Mouse (Mus musculus) spleen, adult 2 months (tissue): Measurements from ENCODE around the gene Fth1. TPM values are rescaled to one million over a fixed set of nuclear protein-coding genes. Genes with fewer than 3 reads are reported as not detected.

Experiments used
- DNase-seq, 2 experiments: peaks; one replicate each; pipeline versions ENCODE4 v3.0.0 to v3.0.0-alpha.2; 2012 to 2021; ENCODE audit warnings: low spot score in 2 of 2, low read depth in 1 of 2
- H3K27ac ChIP-seq: fragments of 200-500 bp; 2 replicates; pipeline ENCODE4 v1.5.1; 2012; ENCODE audit warnings: low read length, inconsistent platforms; ENCODE audit not compliant: insufficient read depth
- H3K27me3 ChIP-seq: fragments of 200-500 bp; 2 replicates; pipeline ENCODE4 v1.6.1; 2012; ENCODE audit warnings: mild to moderate bottlenecking, moderate library complexity, low read length, inconsistent platforms; ENCODE audit not compliant: control insufficient read depth, insufficient read depth
- H3K36me3 ChIP-seq: fragments of 200-500 bp; 2 replicates; pipeline ENCODE4 v1.6.1; 2012; ENCODE audit warnings: mild to moderate bottlenecking, low read length, inconsistent platforms; ENCODE audit not compliant: control insufficient read depth, insufficient read depth
- H3K4me1 ChIP-seq: fragments of 200-500 bp; 2 replicates; pipeline ENCODE4 v1.6.1; 2011; ENCODE audit warnings: inconsistent platforms; ENCODE audit not compliant: control insufficient read depth, insufficient read depth, insufficient read length
- H3K4me3 ChIP-seq: fragments of 200-500 bp; 2 replicates; pipeline ENCODE4 v1.5.1; 2011; ENCODE audit warnings: mild to moderate bottlenecking, inconsistent platforms; ENCODE audit not compliant: insufficient read depth, insufficient read length; ENCODE audit errors: extremely low read depth
- CTCF ChIP-seq: fragments of 200-500 bp; IDR thresholded peaks from 2 replicates; pipeline ENCODE4 v1.5.1; 2011; ENCODE audit warnings: mild to moderate bottlenecking, inconsistent platforms; ENCODE audit not compliant: insufficient read depth, insufficient read length, insufficient replicate concordance; ENCODE audit errors: extremely low read depth
- POLR2A ChIP-seq: fragments of 200-500 bp; IDR thresholded peaks from 2 replicates; pipeline ENCODE4 v1.6.1; 2011; ENCODE audit warnings: low read depth, low read length, inconsistent platforms
- WGBS: fragments of 180-500 bp; shearing (Covaris S2); methylation state at CpG from one replicate; pipeline ENCODE4 v1.1.7; 2018; 5-methylcytosine and 5-hydroxymethylcytosine counted together
- polyA plus RNA-seq: library from polyadenylated mRNA; depleted of rRNA; stranded (reverse); fragments of >200 nt; gene quantifications from 2 replicates; pipeline ENCODE4 v1.2.3, GENCODE M21; 2012

The Fth1 gene
- polyA plus RNA-seq, 1 experiment: 3,609 TPM

DNA sequence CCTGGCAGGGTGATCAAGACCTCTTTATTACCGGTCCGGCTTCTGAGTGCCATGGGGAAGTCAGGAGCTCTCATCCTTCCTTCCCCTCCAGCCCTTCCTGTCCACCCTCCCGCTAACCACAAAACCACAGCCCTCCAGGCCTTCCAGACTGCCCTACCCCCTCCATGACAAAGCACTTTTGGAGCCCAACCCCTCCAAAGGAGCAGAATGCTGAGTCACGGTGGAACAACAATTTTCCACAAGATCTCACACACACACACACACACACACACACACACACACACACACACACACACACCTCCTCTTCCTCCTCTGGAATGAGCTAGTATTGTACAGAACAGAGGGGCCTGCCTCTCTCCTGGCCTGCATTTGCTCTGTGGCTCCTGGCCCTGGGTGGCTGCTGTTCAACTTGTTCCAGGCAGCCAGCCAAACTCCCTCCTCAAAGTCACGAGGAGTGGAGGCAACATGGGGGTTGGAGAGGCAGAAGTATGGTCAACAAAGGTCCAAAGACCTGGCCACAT is 1.9 kb upstream of the Fth1 start:
- peak overlapping the region; percentile 65 for H3K27ac ChIP-seq
- DNase-seq: no peak
- WGBS: 20% methylated on average over 5 of the region's 5 CpGs
- no peaks in the 10 kb centered on the region for H3K36me3 ChIP-seq
- H3K4me1 ChIP-seq: peaks cover 5% of the 10 kb centered on the region; the same call in 1 of the 2 replicates
- TF ChIP-seq POLR2A (no peak), CTCF (no peak)
- no peak overlapping the region for H3K4me3 ChIP-seq
- H3K27me3 ChIP-seq: no peaks in the 10 kb centered on the region

DNA sequence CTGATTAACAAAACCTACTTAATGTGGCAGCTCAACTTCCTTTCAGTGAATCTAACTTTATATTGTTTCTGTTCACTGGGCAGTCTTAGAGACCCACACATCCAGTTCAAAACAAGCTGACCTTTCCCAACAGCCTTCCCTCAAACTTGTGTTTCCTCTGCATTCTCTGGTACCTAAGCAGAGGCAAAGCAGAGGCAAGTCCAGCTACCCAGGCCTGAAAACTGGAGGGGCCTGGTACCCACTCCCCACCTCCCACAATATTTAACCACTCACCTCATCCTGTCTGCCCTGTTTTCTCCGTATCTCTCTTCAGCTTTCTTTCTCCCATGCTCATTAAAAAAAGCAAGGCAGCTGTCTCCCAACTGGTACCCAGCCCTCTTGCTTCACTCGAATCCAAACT is 1.2 kb upstream of the Fth1 start:
- no peak overlapping the region for H3K4me3 ChIP-seq
- TF ChIP-seq CTCF (no peak), POLR2A (no peak)
- 79% methylated on average over 2 of the region's 2 CpGs for WGBS
- peak overlapping the region; percentile 65 for H3K27ac ChIP-seq
- H3K27me3 ChIP-seq: no peaks in the 10 kb centered on the region
- peaks cover 3% of the 10 kb centered on the region; the same call in 1 of the 2 replicates for H3K36me3 ChIP-seq
- no peak for DNase-seq
- H3K4me1 ChIP-seq: peaks cover 8% of the 10 kb centered on the region; the same call in 1 of the 2 replicates

DNA sequence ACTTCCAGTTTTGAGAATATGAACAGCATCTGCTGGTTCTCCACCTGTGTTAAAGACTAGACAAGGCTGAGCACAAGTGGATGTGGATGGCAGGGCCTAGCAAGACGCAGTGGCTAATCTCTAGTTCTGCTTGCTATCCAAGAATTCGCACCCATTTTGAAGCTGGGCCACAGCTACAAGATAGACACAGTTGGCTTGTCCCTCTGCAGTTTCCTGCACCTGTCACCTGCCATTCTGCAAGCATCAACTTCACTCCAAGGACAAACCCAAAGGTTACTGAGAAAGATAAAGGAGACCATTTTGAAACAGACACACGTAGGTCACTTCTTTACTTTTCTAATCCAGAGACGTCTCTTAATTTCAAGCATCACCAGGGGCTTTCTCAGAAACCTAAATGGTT is 1.2 kb downstream of the Fth1 start:
- Histone ChIP-seq H3K36me3 (peaks cover 22% of the 10 kb centered on the region), H3K4me1 (peaks cover 12% of the 10 kb centered on the region; the same call in 1 of the 2 replicates), H3K27ac (peak overlapping the region; percentile 79; the same call in 1 of the 2 replicates), H3K4me3 (peak overlapping the region; percentile 57; the same call in 1 of the 2 replicates), H3K27me3 (no peaks in the 10 kb centered on the region)
- TF ChIP-seq CTCF (no peak), POLR2A (no peak)
- WGBS: 84% methylated on average over 4 of the region's 4 CpGs
- no peak for DNase-seq

DNA sequence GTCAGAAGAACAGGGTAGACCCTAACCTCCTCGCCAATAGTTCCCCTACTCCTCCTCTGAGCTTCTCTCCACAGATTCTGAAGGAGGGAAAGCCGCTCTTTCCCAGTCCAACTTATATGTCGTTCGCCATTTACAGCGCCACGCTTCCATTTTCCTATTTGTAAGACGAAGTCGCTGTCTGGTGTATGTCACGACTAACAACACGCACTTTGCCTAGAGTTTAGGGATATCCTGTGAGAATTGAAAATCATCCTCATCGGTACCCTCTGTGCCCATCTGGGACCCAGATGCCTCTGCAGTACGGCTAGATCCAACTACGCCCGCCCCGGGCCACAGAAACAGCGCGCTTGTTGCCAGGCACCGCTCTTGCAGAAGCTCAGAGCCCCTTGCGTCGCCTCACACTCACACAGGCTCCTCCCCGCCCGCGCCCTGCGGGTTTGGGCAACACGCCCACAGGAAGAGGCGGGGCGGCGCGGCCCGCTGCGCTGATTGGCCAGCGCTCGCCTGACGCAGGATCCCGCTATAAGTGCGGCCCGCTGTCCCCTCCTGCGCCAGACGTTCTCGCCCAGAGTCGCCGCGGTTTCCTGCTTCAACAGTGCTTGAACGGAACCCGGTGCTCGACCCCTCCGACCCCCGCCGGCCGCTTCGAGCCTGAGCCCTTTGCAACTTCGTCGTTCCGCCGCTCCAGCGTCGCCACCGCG is 1.9 kb downstream of the Fth1 start:
- Histone ChIP-seq H3K27ac (peak overlapping the region; percentile 97), H3K27me3 (no peaks in the 10 kb centered on the region), H3K4me3 (peak overlapping the region; percentile 95), H3K36me3 (peaks cover 22% of the 10 kb centered on the region), H3K4me1 (peaks cover 12% of the 10 kb centered on the region; the same call in 1 of the 2 replicates)
- TF ChIP-seq CTCF (no peak), POLR2A (peak; percentile 99)
- DNase-seq: peak; percentile 93 to 96
- WGBS: under 1% methylated on average over 59 of the region's 59 CpGs

DNA sequence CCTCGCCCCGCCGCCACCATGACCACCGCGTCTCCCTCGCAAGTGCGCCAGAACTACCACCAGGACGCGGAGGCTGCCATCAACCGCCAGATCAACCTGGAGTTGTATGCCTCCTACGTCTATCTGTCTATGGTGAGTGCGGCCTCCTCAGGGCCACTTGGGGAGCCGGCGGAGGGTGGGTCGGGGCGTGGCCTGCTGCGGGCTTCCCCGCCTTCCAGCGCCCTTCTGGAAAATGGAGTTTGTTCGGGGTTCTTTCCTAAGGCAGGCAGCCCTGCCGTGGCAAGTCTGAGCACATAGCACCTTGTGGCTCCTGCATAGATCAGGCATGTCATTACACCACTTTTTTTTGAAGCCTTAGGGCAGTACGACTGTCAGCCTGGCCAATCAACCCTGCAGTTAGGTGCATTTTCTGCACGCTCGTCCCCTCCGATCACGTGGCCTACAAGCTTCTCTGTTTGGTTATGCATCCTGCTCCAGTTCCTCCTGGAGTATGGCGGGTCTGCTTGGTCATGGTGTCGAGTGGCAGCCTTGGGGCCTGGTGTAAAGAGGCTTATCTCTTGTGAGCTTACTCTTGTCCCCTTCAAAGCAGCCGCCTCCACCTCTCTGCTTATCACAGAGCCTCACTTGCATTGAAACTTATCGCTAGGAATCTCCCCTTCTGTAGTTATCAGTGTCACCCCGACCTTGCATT is 2.6 kb downstream of the Fth1 start:
- no peak for TF ChIP-seq POLR2A
- no peak for TF ChIP-seq CTCF
- no peaks in the 10 kb centered on the region for H3K27me3 ChIP-seq
- peak overlapping the region; percentile 97 for H3K27ac ChIP-seq
- peaks cover 12% of the 10 kb centered on the region; the same call in 1 of the 2 replicates for H3K4me1 ChIP-seq
- peak; percentile 39 to 67 for DNase-seq
- WGBS: under 1% methylated on average over 31 of the region's 31 CpGs
- H3K36me3 ChIP-seq: peaks cover 22% of the 10 kb centered on the region
- peak overlapping the region; percentile 95 for H3K4me3 ChIP-seq

DNA sequence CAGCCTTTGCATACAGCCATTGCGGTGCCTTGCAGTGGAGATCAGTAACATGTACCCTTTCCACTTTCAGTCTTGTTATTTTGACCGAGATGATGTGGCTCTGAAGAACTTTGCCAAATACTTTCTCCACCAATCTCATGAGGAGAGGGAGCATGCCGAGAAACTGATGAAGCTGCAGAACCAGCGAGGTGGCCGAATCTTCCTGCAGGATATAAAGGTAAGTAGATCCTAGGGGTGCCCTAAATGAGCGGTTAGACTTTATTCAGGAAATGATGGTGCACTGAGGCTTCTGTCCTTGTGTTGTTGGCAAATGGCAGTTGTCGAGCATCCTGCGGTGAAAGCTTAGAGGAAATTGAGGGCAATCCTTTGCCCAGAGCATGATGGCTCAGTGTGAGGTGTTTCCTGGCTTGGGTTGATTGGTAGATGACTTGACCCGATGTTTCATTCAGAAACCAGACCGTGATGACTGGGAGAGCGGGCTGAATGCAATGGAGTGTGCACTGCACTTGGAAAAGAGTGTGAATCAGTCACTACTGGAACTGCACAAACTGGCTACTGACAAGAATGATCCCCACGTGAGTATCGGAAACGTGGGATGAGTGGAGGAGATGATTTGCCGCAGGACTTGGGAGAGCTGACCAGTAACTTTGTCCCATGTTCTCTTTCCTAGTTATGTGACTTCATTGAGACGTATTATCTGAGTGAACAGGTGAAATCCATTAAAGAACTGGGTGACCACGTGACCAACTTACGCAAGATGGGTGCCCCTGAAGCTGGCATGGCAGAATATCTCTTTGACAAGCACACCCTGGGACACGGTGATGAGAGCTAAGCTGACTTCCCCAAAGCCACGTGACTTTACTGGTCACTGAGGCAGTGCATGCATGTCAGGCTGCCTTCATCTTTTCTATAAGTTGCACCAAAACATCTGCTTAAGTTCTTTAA is 4.0 kb downstream of the Fth1 start:
- Histone ChIP-seq H3K27ac (peak overlapping the region; percentile 37), H3K27me3 (no peaks in the 10 kb centered on the region), H3K4me3 (peak overlapping the region; percentile 38), H3K4me1 (peaks cover 12% of the 10 kb centered on the region; the same call in 1 of the 2 replicates), H3K36me3 (peaks cover 22% of the 10 kb centered on the region)
- DNase-seq: no peak
- no peak for TF ChIP-seq CTCF
- WGBS: 45% methylated on average over 20 of the region's 20 CpGs
